Mouse (Mus musculus) kidney, adult 9 months (tissue): Measurements from ENCODE around the gene Dync1li1.
"Not testable (repeated sequence)": the region's sequence is repeated elsewhere in the genome, so short reads cannot be mapped to it uniquely, and the experiment has no call there.

Experiments
- DNase-seq: peaks from one replicate; pipeline ENCODE4 v3.0.0; 2022

Dync1li1 gene

GRCm38 (mm10) chr9:114678576-114678975 lies 10.0 kb upstream of the Dync1li1 start:
- no peak for DNase-seq

GRCm38 (mm10) chr9:114679944-114680343 lies 8.6 kb upstream of the Dync1li1 start:
- no peak for DNase-seq

- no peak for DNase-seq
These were observed 8.1 kb upstream of the Dync1li1 start for GRCm38 (mm10) chr9:114680531-114680930.

GRCm38 (mm10) chr9:114682193-114682592 lies 6.4 kb upstream of the Dync1li1 start:
- DNase-seq, result no peak

GRCm38 (mm10) chr9:114686245-114686644 lies 2.3 kb upstream of the Dync1li1 start:
- no peak for DNase-seq

- DNase-seq, result no peak
These were observed 951 bp upstream of the Dync1li1 start for GRCm38 (mm10) chr9:114687639-114688038.

- no peak for DNase-seq
These were observed 390 bp downstream of the Dync1li1 start for GRCm38 (mm10) chr9:114688953-114689407.

- DNase-seq, result no peak
These were observed 1.6 kb downstream of the Dync1li1 start for GRCm38 (mm10) chr9:114690119-114690601.

- no peak for DNase-seq
These were observed 2.5 kb downstream of the Dync1li1 start for GRCm38 (mm10) chr9:114691112-114691511.

- DNase-seq, result not testable (repeated sequence)
These were observed 7.1 kb downstream of the Dync1li1 start for GRCm38 (mm10) chr9:114695662-114696061.

GRCm38 (mm10) chr9:114697072-114697471 lies 8.5 kb downstream of the Dync1li1 start:
- no peak for DNase-seq

- no peak for DNase-seq
These were observed 9.3 kb downstream of the Dync1li1 start for GRCm38 (mm10) chr9:114697926-114698325.

GRCm38 (mm10) chr9:114699262-114699661 lies 10.7 kb downstream of the Dync1li1 start:
- peak; percentile 53 for DNase-seq

GRCm38 (mm10) chr9:114699882-114700665 lies 11.5 kb downstream of the Dync1li1 start:
- DNase-seq, result peak; percentile 74

GRCm38 (mm10) chr9:114701031-114701430 lies 12.4 kb downstream of the Dync1li1 start:
- DNase-seq, result peak; percentile 89

GRCm38 (mm10) chr9:114701921-114702320 lies 13.3 kb downstream of the Dync1li1 start:
- DNase-seq, result peak; percentile 75

- no peak for DNase-seq
These were observed 19.2 kb downstream of the Dync1li1 start for GRCm38 (mm10) chr9:114707805-114708204.

- peak; percentile 62 for DNase-seq
These were observed 21.8 kb downstream of the Dync1li1 start for GRCm38 (mm10) chr9:114710345-114710744.

- DNase-seq, result peak; percentile 93
These were observed 24.9 kb downstream of the Dync1li1 start for GRCm38 (mm10) chr9:114713481-114713880.

- peak; percentile 94 for DNase-seq
These were observed 28.2 kb downstream of the Dync1li1 start for GRCm38 (mm10) chr9:114716677-114717331.

GRCm38 (mm10) chr9:114727315-114727714 lies 38.7 kb downstream of the Dync1li1 start:
- peak; percentile 71 for DNase-seq

- not testable (repeated sequence) for DNase-seq
These were observed 39.8 kb downstream of the Dync1li1 start for GRCm38 (mm10) chr9:114728432-114728831.

- no peak for DNase-seq
These were observed 41.6 kb downstream of the Dync1li1 start for GRCm38 (mm10) chr9:114729911-114730805.
